Mouse (Mus musculus) limb, embryonic 14.5 days (tissue): ENCODE data around the gene Zscan5b. TPM values are rescaled to one million over a fixed set of nuclear protein-coding genes. Genes with fewer than 3 reads are reported as not detected.

Experiments used
- ATAC-seq: fragments of 200-750 bp; cut with Nextera tagmentation; 2 replicates; pipeline ENCODE4 v1.8.0; 2017; ENCODE audit warnings: low read depth, moderate number of reproducible peaks, moderate TSS enrichment; ENCODE audit not compliant: low FRiP score
- DNase-seq: peaks from one replicate; pipeline ENCODE4 v3.0.0-alpha.2; 2015; ENCODE audit warnings: low spot score
- H3K27ac ChIP-seq: fragments of 300-500 bp; sonication (generic); replicated peaks from 2 replicates; pipeline ENCODE4 v1.5.1; 2014; ENCODE audit warnings: low read depth, mild to moderate bottlenecking, low read length, moderate library complexity, mixed read lengths
- H3K27me3 ChIP-seq: fragments of 300-500 bp; sonication (generic); 2 replicates; pipeline ENCODE4 v1.6.1; 2014; ENCODE audit warnings: low read length, mixed read lengths; ENCODE audit not compliant: control insufficient read depth, insufficient read depth
- H3K36me3 ChIP-seq: fragments of 300-500 bp; sonication (generic); 2 replicates; pipeline ENCODE4 v1.6.1; 2014; ENCODE audit warnings: mild to moderate bottlenecking, low read length, moderate library complexity, mixed read lengths; ENCODE audit not compliant: control insufficient read depth, insufficient read depth
- H3K4me1 ChIP-seq: fragments of 300-500 bp; sonication (generic); 2 replicates; pipeline ENCODE4 v1.6.1; 2014; ENCODE audit warnings: antibody characterized with exemption, low read length, mixed read lengths; ENCODE audit not compliant: control insufficient read depth, insufficient read depth
- H3K4me2 ChIP-seq: fragments of 300-500 bp; sonication (generic); replicated peaks from 2 replicates; pipeline ENCODE4 v1.6.1; 2014; ENCODE audit warnings: low read depth, mild to moderate bottlenecking, low read length, moderate library complexity; ENCODE audit not compliant: severe bottlenecking
- H3K4me3 ChIP-seq: fragments of 300-500 bp; sonication (generic); replicated peaks from 2 replicates; pipeline ENCODE4 v1.5.1; 2014; ENCODE audit warnings: low read length
- H3K9ac ChIP-seq: fragments of 300-500 bp; sonication (generic); 2 replicates; pipeline ENCODE4 v1.6.1; 2014; ENCODE audit warnings: mild to moderate bottlenecking, low read depth, low read length, moderate library complexity; ENCODE audit not compliant: severe bottlenecking
- H3K9me3 ChIP-seq: fragments of 300-500 bp; sonication (generic); 2 replicates; pipeline ENCODE4 v1.6.1; 2016; ENCODE audit warnings: low read length; ENCODE audit not compliant: control insufficient read depth
- POLR2A ChIP-seq: fragments of 200-500 bp; IDR thresholded peaks from 2 replicates; pipeline ENCODE4 v1.8.0; 2012; ENCODE audit warnings: inconsistent platforms, mild to moderate bottlenecking, moderate library complexity, borderline replicate concordance; ENCODE audit not compliant: insufficient read depth, insufficient read length; ENCODE audit errors: extremely low read depth
- WGBS: fragments of 180-500 bp; shearing (Covaris S2); extraction: QIAGEN DNeasy Blood & Tissue Kit; methylation state at CpG from one replicate; pipeline ENCODE4 v1.1.7; 2014; 5-methylcytosine and 5-hydroxymethylcytosine counted together
- polyA plus RNA-seq, 2 experiments: library from polyadenylated mRNA; depleted of rRNA in 1 of 2; stranded (reverse) in 1 of 2; unstranded in 1 of 2; fragments of >200 nt; fragmentation: Nextera tagmentation in 1 of 2; extraction: Ambion mirVana in 1 of 2; gene quantifications; 2 replicates each; pipeline versions ENCODE4 v1.2.1 to v1.2.3; 2012 to 2014

Gene Zscan5b
- polyA plus RNA-seq, 2 experiments: not detected

DNA sequence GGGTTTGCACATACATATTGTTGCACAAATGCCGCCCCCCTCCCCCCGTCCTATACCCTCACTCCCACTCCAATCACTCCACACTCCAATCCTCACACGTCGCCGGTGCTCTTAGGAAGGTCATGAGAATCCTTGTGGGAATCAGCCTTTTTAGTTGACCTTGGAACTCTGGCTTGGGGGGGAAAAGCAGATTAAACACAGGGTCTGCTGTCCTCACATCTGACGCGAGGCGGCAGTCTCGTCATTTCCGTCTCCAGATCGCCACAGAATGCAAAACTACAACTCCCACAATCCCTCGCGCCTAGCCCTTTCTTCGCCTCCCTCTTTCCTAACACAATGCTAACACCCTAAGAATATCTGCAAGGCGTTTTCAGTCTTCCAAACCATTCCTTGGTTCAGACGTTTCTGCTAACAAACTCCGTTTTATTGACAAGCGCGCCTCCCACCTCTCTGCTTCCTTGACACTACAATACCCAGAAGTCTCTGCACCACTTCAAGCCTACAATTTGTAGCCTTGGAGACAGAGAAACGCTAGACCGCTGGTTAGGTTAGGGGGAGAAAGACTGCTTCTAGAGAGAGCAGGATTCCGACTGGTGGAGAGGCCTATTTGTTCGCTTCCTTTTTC lies 61.5 kb downstream of the Zscan5b start:
- TF ChIP-seq POLR2A: 0 out of 2 replicates have a peak, but pooled peaks have one; percentile 9
- H3K4me1 ChIP-seq: peaks cover 6% of the 10 kb centered on the region; the same call in 1 of the 2 replicates
- H3K4me3 ChIP-seq: peak overlapping the region; percentile 47
- H3K27me3 ChIP-seq: no peaks in the 10 kb centered on the region
- H3K4me2 ChIP-seq: peak overlapping the region; percentile 55
- H3K9me3 ChIP-seq: no peaks in the 10 kb centered on the region
- ATAC-seq: peak; percentile 74
- H3K9ac ChIP-seq: peak overlapping the region; percentile 51
- H3K27ac ChIP-seq: peak overlapping the region; percentile 79
- 1% methylated on average over 23 of the region's 23 CpGs for WGBS
- H3K36me3 ChIP-seq: no peaks in the 10 kb centered on the region
- peak; percentile 92 for DNase-seq

GRCm38 (mm10) chr7:6284442-6285012 lies 62.4 kb downstream of the Zscan5b start:
- Histone ChIP-seq H3K9me3 (no peaks in the 10 kb centered on the region), H3K27ac (no peak overlapping the region), H3K4me3 (no peak overlapping the region), H3K9ac (no peak overlapping the region), H3K36me3 (no peaks in the 10 kb centered on the region), H3K4me1 (peaks cover 6% of the 10 kb centered on the region; the same call in 1 of the 2 replicates), H3K27me3 (no peaks in the 10 kb centered on the region), H3K4me2 (no peak overlapping the region)
- WGBS: 81% methylated on average over 4 of the region's 4 CpGs
- no peak for TF ChIP-seq POLR2A
- ATAC-seq: no peak
- no peak for DNase-seq

- Histone ChIP-seq H3K9ac (no peak overlapping the region), H3K27me3 (no peaks in the 10 kb centered on the region), H3K9me3 (no peaks in the 10 kb centered on the region), H3K36me3 (no peaks in the 10 kb centered on the region; the same call in 1 of the 2 replicates), H3K4me1 (peaks cover 6% of the 10 kb centered on the region; the same call in 1 of the 2 replicates), H3K4me2 (peak overlapping the region; percentile 72; the same call in 1 of the 2 replicates), H3K4me3 (no peak overlapping the region; the same call in 1 of the 2 replicates), H3K27ac (peak overlapping the region; percentile 74; the same call in 1 of the 2 replicates)
- DNase-seq: no peak
- WGBS: 85% methylated on average over 6 of the region's 6 CpGs
- no peak for TF ChIP-seq POLR2A
- no peak for ATAC-seq
Measured at GRCm38 (mm10) chr7:6285366-6285765, 63.3 kb downstream of the Zscan5b start.

DNA sequence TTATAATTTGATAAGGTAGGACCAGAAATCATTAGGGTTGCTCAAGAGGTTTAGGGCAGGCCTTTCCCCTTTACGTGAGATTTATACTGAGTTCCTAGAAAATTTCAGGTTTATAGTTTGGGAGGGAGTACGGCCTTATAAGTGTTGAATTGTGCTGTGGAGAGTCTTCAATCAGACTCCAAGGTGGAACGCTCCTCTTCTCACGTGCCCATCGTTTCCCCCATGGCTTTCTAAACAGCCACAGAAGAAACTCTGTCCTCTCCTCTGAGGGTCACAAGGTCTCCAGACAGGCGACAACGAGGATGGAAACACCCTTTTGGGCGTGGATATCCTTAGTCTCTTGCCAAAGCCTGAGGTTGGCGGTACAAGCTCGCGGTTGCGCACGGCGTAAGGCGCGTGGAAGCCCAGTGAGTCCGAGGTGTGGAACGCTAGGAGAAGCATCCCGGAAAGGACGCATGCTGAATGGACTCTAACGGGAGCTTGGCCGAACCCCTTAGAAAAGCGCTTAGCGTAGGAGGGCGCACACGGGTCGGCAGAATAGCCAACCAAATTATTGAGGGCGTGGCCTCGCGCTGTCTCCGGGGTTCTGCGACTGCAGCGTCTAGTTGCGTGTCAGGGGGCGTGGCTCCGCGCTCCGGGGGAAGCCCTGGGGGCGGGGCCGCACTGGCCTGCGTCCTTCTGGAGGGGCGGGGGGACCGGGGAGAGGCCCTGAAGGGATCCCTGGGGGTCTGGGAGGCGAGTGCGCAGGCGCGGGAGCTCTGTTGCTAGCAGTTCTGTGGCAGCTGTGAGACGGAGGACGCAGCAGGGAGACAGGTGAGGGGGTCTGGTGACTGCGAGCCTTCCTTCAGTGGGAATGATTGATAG lies 64.0 kb downstream of the Zscan5b start, which contains the start of gene Zfp667:
TSS of gene Zfp667 (plus strand) at position 738 of the 864 bp plus-strand sequence.
- Histone ChIP-seq H3K9ac (peak within 1 kb of the TSS; percentile 60), H3K27me3 (no peaks in the 10 kb centered on the region), H3K4me2 (peak within 1 kb of the TSS; percentile 72), H3K9me3 (no peaks in the 10 kb centered on the region), H3K36me3 (no peaks in the 10 kb centered on the region; the same call in 1 of the 2 replicates), H3K4me3 (peak within 1 kb of the TSS; percentile 51), H3K27ac (peak within 1 kb of the TSS; percentile 74), H3K4me1 (peaks cover 6% of the 10 kb centered on the region; the same call in 1 of the 2 replicates)
- peak; percentile 89 for ATAC-seq
- peak; percentile 54; the same call in 1 of the 2 replicates for TF ChIP-seq POLR2A
- WGBS: 2% methylated on average over 45 of the region's 50 CpGs
- peak; percentile 97 for DNase-seq

DNA sequence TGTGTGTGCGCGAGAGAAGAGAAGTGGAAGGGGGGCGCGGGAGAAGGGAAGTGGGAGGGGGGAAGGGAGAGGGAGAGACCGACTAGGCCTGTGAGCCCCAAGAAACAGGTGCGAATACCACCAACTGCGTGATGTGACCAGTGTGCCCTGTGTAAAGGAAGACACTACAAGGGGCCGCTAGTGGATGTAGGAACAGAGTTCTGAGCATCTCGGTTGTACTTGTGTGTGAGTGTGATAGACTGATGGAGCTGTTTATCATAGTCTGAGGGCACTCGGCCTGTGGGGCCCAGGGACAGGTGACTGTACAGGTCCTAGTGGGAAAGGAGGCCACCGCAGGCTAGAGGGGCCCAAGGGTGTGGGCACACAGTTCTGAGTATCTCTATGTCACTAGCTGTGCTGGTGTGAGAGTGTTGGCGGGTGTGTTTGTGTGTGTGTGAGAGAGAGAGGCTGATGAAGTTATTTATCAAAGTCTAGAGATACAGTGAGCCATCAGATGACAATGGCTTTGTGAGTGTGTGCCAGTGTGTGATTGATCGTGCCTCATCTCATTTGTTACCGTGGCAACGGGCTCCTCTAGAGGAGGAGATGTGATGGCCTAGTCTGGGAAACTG lies 64.9 kb downstream of the Zscan5b start:
- Histone ChIP-seq H3K9me3 (no peaks in the 10 kb centered on the region), H3K4me1 (peaks cover 6% of the 10 kb centered on the region; the same call in 1 of the 2 replicates), H3K9ac (peak overlapping the region; percentile 60), H3K27me3 (no peaks in the 10 kb centered on the region), H3K27ac (no peak overlapping the region), H3K4me2 (peak overlapping the region; percentile 72), H3K36me3 (no peaks in the 10 kb centered on the region; the same call in 1 of the 2 replicates), H3K4me3 (peak overlapping the region; percentile 51)
- WGBS: 28% methylated on average over 15 of the region's 15 CpGs
- DNase-seq: peak; percentile 15
- ATAC-seq: no peak; the same call in 1 of the 2 replicates
- no peak for TF ChIP-seq POLR2A

Other genes starting within 250 kb of the Zscan5b start
- gene Vmn1r65, start 211.3 kb upstream of the Zscan5b start, polyA plus RNA-seq (2012; rRNA removed): not detected in 2 replicates
- gene Vmn1r65, start 211.3 kb upstream of the Zscan5b start, polyA plus RNA-seq (2014; fragmentation: Nextera tagmentation; extraction: Ambion mirVana): not detected in 2 replicates
- not detected in 2 replicates for gene Nlrp4c, start 177.1 kb upstream of the Zscan5b start, polyA plus RNA-seq (2012; rRNA removed)
- gene Nlrp4c, start 177.1 kb upstream of the Zscan5b start, polyA plus RNA-seq (2014; fragmentation: Nextera tagmentation; extraction: Ambion mirVana): not detected in 2 replicates
- 45.9 and 55.3 TPM in 2 replicates for gene Zfp787, start 66.3 kb upstream of the Zscan5b start, polyA plus RNA-seq (2012; rRNA removed)
- gene Zfp787, start 66.3 kb upstream of the Zscan5b start, polyA plus RNA-seq (2014; fragmentation: Nextera tagmentation; extraction: Ambion mirVana): 13.7 and 14.4 TPM in 2 replicates
- gene Zfp444, start 50.1 kb upstream of the Zscan5b start, polyA plus RNA-seq (2012; rRNA removed): 50.6 and 73.3 TPM in 2 replicates
- 54.2 and 62.5 TPM in 2 replicates for gene Zfp444, start 50.1 kb upstream of the Zscan5b start, polyA plus RNA-seq (2014; fragmentation: Nextera tagmentation; extraction: Ambion mirVana)
- not detected in 2 replicates for gene Galp, start 25.2 kb upstream of the Zscan5b start, polyA plus RNA-seq (2012; rRNA removed)
- gene Galp, start 25.2 kb upstream of the Zscan5b start, polyA plus RNA-seq (2014; fragmentation: Nextera tagmentation; extraction: Ambion mirVana): not detected in 2 replicates
- gene Epp13, start 30.4 kb downstream of the Zscan5b start, polyA plus RNA-seq (2012; rRNA removed): not detected in 2 replicates
- gene Epp13, start 30.4 kb downstream of the Zscan5b start, polyA plus RNA-seq (2014; fragmentation: Nextera tagmentation; extraction: Ambion mirVana): not detected in 2 replicates
- 3.7 and 4.7 TPM in 2 replicates for gene Zfp667, start 64.3 kb downstream of the Zscan5b start, polyA plus RNA-seq (2012; rRNA removed)
- 8.4 and 8.5 TPM in 2 replicates for gene Zfp667, start 64.3 kb downstream of the Zscan5b start, polyA plus RNA-seq (2014; fragmentation: Nextera tagmentation; extraction: Ambion mirVana)
- 6.1 and 6.2 TPM in 2 replicates for gene Zfp583, start 109.0 kb downstream of the Zscan5b start, polyA plus RNA-seq (2012; rRNA removed)
- 5.4 and 6.4 TPM in 2 replicates for gene Zfp583, start 109.0 kb downstream of the Zscan5b start, polyA plus RNA-seq (2014; fragmentation: Nextera tagmentation; extraction: Ambion mirVana)
- gene Gm3854, start 121.5 kb downstream of the Zscan5b start, polyA plus RNA-seq (2012; rRNA removed): 1.4 and 1.9 TPM in 2 replicates
- gene Gm3854, start 121.5 kb downstream of the Zscan5b start, polyA plus RNA-seq (2014; fragmentation: Nextera tagmentation; extraction: Ambion mirVana): 1.1 and 1.9 TPM in 2 replicates
- 1.1 and 2.1 TPM in 2 replicates for gene Zfp78, start 141.0 kb downstream of the Zscan5b start, polyA plus RNA-seq (2012; rRNA removed)
- 2.8 and 3.4 TPM in 2 replicates for gene Zfp78, start 141.0 kb downstream of the Zscan5b start, polyA plus RNA-seq (2014; fragmentation: Nextera tagmentation; extraction: Ambion mirVana)
- 9.2 and 11.0 TPM in 2 replicates for gene Zfp28, start 161.0 kb downstream of the Zscan5b start, polyA plus RNA-seq (2012; rRNA removed)
- 11.1 and 14.4 TPM in 2 replicates for gene Zfp28, start 161.0 kb downstream of the Zscan5b start, polyA plus RNA-seq (2014; fragmentation: Nextera tagmentation; extraction: Ambion mirVana)
- 0.31 and 0.51 TPM in 2 replicates for gene Smim17, start 176.4 kb downstream of the Zscan5b start, polyA plus RNA-seq (2012; rRNA removed)
- 0.32 TPM in 1 of 2 replicates, not detected in the other for gene Smim17, start 176.4 kb downstream of the Zscan5b start, polyA plus RNA-seq (2014; fragmentation: Nextera tagmentation; extraction: Ambion mirVana)
- 0.03 and 0.06 TPM in 2 replicates for gene Gm20715, start 188.0 kb downstream of the Zscan5b start, polyA plus RNA-seq (2012; rRNA removed)
- gene Gm20715, start 188.0 kb downstream of the Zscan5b start, polyA plus RNA-seq (2014; fragmentation: Nextera tagmentation; extraction: Ambion mirVana): not detected in 2 replicates
- gene Olfr1344, start 216.4 kb downstream of the Zscan5b start, polyA plus RNA-seq (2012; rRNA removed): not detected in 2 replicates
- gene Olfr1344, start 216.4 kb downstream of the Zscan5b start, polyA plus RNA-seq (2014; fragmentation: Nextera tagmentation; extraction: Ambion mirVana): not detected in 2 replicates
- gene Olfr1336, start 233.9 kb downstream of the Zscan5b start, polyA plus RNA-seq (2012; rRNA removed): not detected in 2 replicates
- not detected in 2 replicates for gene Olfr1336, start 233.9 kb downstream of the Zscan5b start, polyA plus RNA-seq (2014; fragmentation: Nextera tagmentation; extraction: Ambion mirVana)
- not detected in 2 replicates for gene Olfr1346, start 244.8 kb downstream of the Zscan5b start, polyA plus RNA-seq (2012; rRNA removed)
- not detected in 2 replicates for gene Olfr1346, start 244.8 kb downstream of the Zscan5b start, polyA plus RNA-seq (2014; fragmentation: Nextera tagmentation; extraction: Ambion mirVana)